Mouse (Mus musculus) kidney, adult 2 months (tissue): ENCODE data around the gene Ywhae. TPM values are rescaled to one million over a fixed set of nuclear protein-coding genes. Genes with fewer than 3 reads are reported as not detected.
A peak's percentile ranks its signal among the peaks of the same experiment; 100 is the strongest.

Experiments
- DNase-seq: peaks from one replicate; pipeline ENCODE4 v3.0.0; 2021
- H3K27ac ChIP-seq: fragments of 200-500 bp; 2 replicates; pipeline ENCODE4 v1.5.1; 2012; ENCODE audit warnings: low read depth, low read length, control low read depth, inconsistent platforms; ENCODE audit not compliant: insufficient read depth
- H3K27me3 ChIP-seq: fragments of 200-500 bp; replicated peaks from 2 replicates; pipeline ENCODE4 v1.6.1; 2012; ENCODE audit warnings: mild to moderate bottlenecking, moderate library complexity, low read length, inconsistent platforms; ENCODE audit not compliant: control insufficient read depth, insufficient read depth
- H3K36me3 ChIP-seq: fragments of 200-500 bp; 2 replicates; pipeline ENCODE4 v1.6.1; 2012; ENCODE audit warnings: mild to moderate bottlenecking, moderate library complexity, low read length, inconsistent platforms; ENCODE audit not compliant: control insufficient read depth, insufficient read depth
- H3K4me1 ChIP-seq: fragments of 200-500 bp; 2 replicates; pipeline ENCODE4 v1.6.1; 2011; ENCODE audit warnings: low read length; ENCODE audit not compliant: control insufficient read depth, insufficient read depth
- H3K4me3 ChIP-seq: fragments of 200-500 bp; 2 replicates; pipeline ENCODE4 v1.5.1; 2011; ENCODE audit warnings: mild to moderate bottlenecking, low read depth, low read length, control low read depth; ENCODE audit not compliant: insufficient read depth
- CTCF ChIP-seq: fragments of 200-500 bp; conservative IDR thresholded peaks from 2 replicates; pipeline ENCODE4 v1.5.1; 2011; ENCODE audit warnings: low read depth, mild to moderate bottlenecking, control low read depth, low read length, moderate library complexity, mixed read lengths; ENCODE audit not compliant: insufficient read depth, insufficient read length
- POLR2A ChIP-seq: fragments of 200-500 bp; IDR thresholded peaks from one replicate; pipeline ENCODE4 v1.6.1; 2011; ENCODE audit warnings: low read depth, low read length, control low read depth
- WGBS: fragments of 180-500 bp; shearing (Covaris S2); methylation state at CpG from one replicate; pipeline ENCODE4 v1.1.7; 2018; 5-methylcytosine and 5-hydroxymethylcytosine counted together
- polyA plus RNA-seq: library from polyadenylated mRNA; depleted of rRNA; stranded (reverse); fragments of >200 nt; gene quantifications from 2 replicates; pipeline ENCODE4 v1.2.3, GENCODE M21; 2012

The Ywhae gene
- polyA plus RNA-seq, 1 experiment = 274 TPM

GRCm38 (mm10) chr11:75772562-75772961 lies 39.9 kb downstream of the Ywhae start:
- WGBS = 89% methylated on average over 5 of the region's 5 CpGs
- no peak overlapping the region for H3K4me3 ChIP-seq
- no peaks in the 10 kb centered on the region for H3K27me3 ChIP-seq
- no peak overlapping the region for H3K27ac ChIP-seq
- no peaks in the 10 kb centered on the region for H3K36me3 ChIP-seq
- no peak for TF ChIP-seq POLR2A
- TF ChIP-seq CTCF = no peak
- H3K4me1 ChIP-seq = peaks cover 2% of the 10 kb centered on the region; the same call in 1 of the 2 replicates
- DNase-seq = no peak

GRCm38 (mm10) chr11:75775919-75776318 lies 43.2 kb downstream of the Ywhae start:
- Histone ChIP-seq H3K4me3 (no peak overlapping the region), H3K27me3 (no peaks in the 10 kb centered on the region), H3K4me1 (no peaks in the 10 kb centered on the region), H3K36me3 (no peaks in the 10 kb centered on the region), H3K27ac (no peak overlapping the region)
- no peak for DNase-seq
- 91% methylated on average over 1 of the region's 1 CpGs for WGBS
- 0 out of 2 replicates have a peak, but pooled peaks have one; percentile 27 for TF ChIP-seq CTCF
- TF ChIP-seq POLR2A = no peak

- WGBS = 16% methylated on average over 6 of the region's 6 CpGs
- Histone ChIP-seq H3K27me3 (no peaks in the 10 kb centered on the region), H3K4me3 (no peak overlapping the region), H3K4me1 (no peaks in the 10 kb centered on the region), H3K36me3 (no peaks in the 10 kb centered on the region), H3K27ac (no peak overlapping the region)
- TF ChIP-seq CTCF = peak; percentile 94
- TF ChIP-seq POLR2A = no peak
- peak; percentile 85 for DNase-seq
These were observed 49.2 kb downstream of the Ywhae start for GRCm38 (mm10) chr11:75781919-75782318.

GRCm38 (mm10) chr11:75783799-75784198 lies 51.1 kb downstream of the Ywhae start:
- Histone ChIP-seq H3K27ac (no peak overlapping the region), H3K4me1 (no peaks in the 10 kb centered on the region), H3K36me3 (no peaks in the 10 kb centered on the region), H3K4me3 (no peak overlapping the region), H3K27me3 (no peaks in the 10 kb centered on the region)
- DNase-seq = no peak
- TF ChIP-seq POLR2A (no peak), CTCF (no peak)
- WGBS = 91% methylated on average over 5 of the region's 5 CpGs

GRCm38 (mm10) chr11:75785897-75786296 lies 53.2 kb downstream of the Ywhae start:
- no peak overlapping the region for H3K27ac ChIP-seq
- DNase-seq = peak; percentile 61
- H3K27me3 ChIP-seq = no peaks in the 10 kb centered on the region
- 60% methylated on average over 8 of the region's 8 CpGs for WGBS
- no peak overlapping the region for H3K4me3 ChIP-seq
- H3K4me1 ChIP-seq = no peaks in the 10 kb centered on the region
- no peak for TF ChIP-seq POLR2A
- TF ChIP-seq CTCF = no peak
- H3K36me3 ChIP-seq = no peaks in the 10 kb centered on the region

- 83% methylated on average over 5 of the region's 5 CpGs for WGBS
- no peaks in the 10 kb centered on the region for H3K36me3 ChIP-seq
- DNase-seq = no peak
- no peak overlapping the region for H3K4me3 ChIP-seq
- H3K27me3 ChIP-seq = peaks cover 6% of the 10 kb centered on the region
- H3K27ac ChIP-seq = no peak overlapping the region
- TF ChIP-seq CTCF (no peak), POLR2A (no peak)
- H3K4me1 ChIP-seq = no peaks in the 10 kb centered on the region
These were observed 59.9 kb downstream of the Ywhae start for GRCm38 (mm10) chr11:75792535-75792934.

GRCm38 (mm10) chr11:75793351-75793750 lies 60.7 kb downstream of the Ywhae start:
- H3K4me3 ChIP-seq = no peak overlapping the region
- no peaks in the 10 kb centered on the region for H3K36me3 ChIP-seq
- 94% methylated on average over 5 of the region's 5 CpGs for WGBS
- no peak for DNase-seq
- H3K27ac ChIP-seq = no peak overlapping the region
- TF ChIP-seq POLR2A (no peak), CTCF (no peak)
- no peaks in the 10 kb centered on the region for H3K4me1 ChIP-seq
- peaks cover 6% of the 10 kb centered on the region for H3K27me3 ChIP-seq
